ENCODE assay signal across 11 mouse cellular contexts in genomic region chr16:57336770-57337423, GRCm38 (mm10). TPM values are rescaled to one million over a fixed set of nuclear protein-coding genes. Genes with fewer than 3 reads are reported as not detected.
DNase-seq lines count a peak whose midpoint lies in the region; ATAC-seq and TF ChIP-seq lines count a peak whose summit lies in the region.
"Had no signal": no experiment of that assay in that cellular context is flagged by ENCODE, and none has a peak within 500 bp of the region (broad histone marks: within the 10 kb centered on the region; RNA-seq: fewer than 3 reads in every experiment).

No protein-coding gene starts in this region.

- H3K4me3 ChIP-seq in heart, adult 2 months: peak overlapping the region; percentile 47

- no peak for TF ChIP-seq CTCF in heart, adult 2 months (IDR thresholded peaks at IDR 0.05)

- H3K79me2 ChIP-seq in heart, adult 2 months (replicated peaks; ENCODE audit: control insufficient read depth, insufficient read depth, low read length): no peaks in the 10 kb centered on the region; the same call in 1 of the 2 replicates

- H3K9ac ChIP-seq in heart, adult 2 months (ENCODE audit: low read depth, low read length): peak overlapping the region; percentile 59

- no peaks in the 10 kb centered on the region for H3K36me3 ChIP-seq in heart, adult 2 months (ENCODE audit: control insufficient read depth, insufficient read depth, low read length)

- intact Hi-C loops in heart, adult 2 months (cut with DNase I): no loop called here
- intact Hi-C loops in heart, postnatal 36 days (cut with DNase I): no loop called here

- ATAC-seq in granulocyte monocyte progenitor cell, adult 5-6 weeks (replicated peaks; ENCODE audit: poor library complexity, severe bottlenecking): peak; percentile 93
- peak; percentile 95 for ATAC-seq in megakaryocyte progenitor cell, adult 5-6 weeks (replicated peaks; ENCODE audit: poor library complexity)
- no peak for ATAC-seq in cerebellum, adult (ENCODE audit: insufficient number of reproducible peaks, low FRiP score, low TSS enrichment)

- peak in 1 of 2 experiments; percentile 45 for DNase-seq in heart, adult 2 months
- no peak for DNase-seq in heart, postnatal 36 days
- peak; percentile 89 for DNase-seq in A20 (ENCODE audit: low read depth, low spot score)
- no peak for DNase-seq in adrenal gland, postnatal 4 days (ENCODE audit: low spot score in 2 of 2)
- no peak for DNase-seq in gastrocnemius, postnatal 4 days (ENCODE audit: low spot score in 2 of 2)
- DNase-seq: embryo, embryonic 11 days; kidney, adult 18-20 months; right cerebral cortex, postnatal 4 days had no signal

- no peaks in the 10 kb centered on the region for H3K27me3 ChIP-seq in heart, adult 2 months (ENCODE audit: control insufficient read depth, insufficient read depth, low read length)

- peak; percentile 31; the same call in 1 of the 2 replicates for TF ChIP-seq POLR2A in heart, adult 2 months (IDR thresholded peaks at IDR 0.05; ENCODE audit: insufficient read depth, low read depth, low read length)

- no peak for TF ChIP-seq EP300 in heart, adult 2 months (IDR thresholded peaks at IDR 0.05; ENCODE audit: insufficient read depth, low read depth, low read length)

- H3K27ac ChIP-seq in heart, adult 2 months: peak overlapping the region; percentile 50; the same call in 1 of the 2 replicates

- 43% methylated on average over 11 of the region's 11 CpGs for WGBS in heart, adult 2 months

- H3K4me1 ChIP-seq in heart, adult 2 months (ENCODE audit: control insufficient read depth, insufficient read depth, low read length): no peaks in the 10 kb centered on the region; the same call in 1 of the 2 replicates

RNA-seq across cellular contexts. Expression of gene Filip1l, which starts 16.0 kb away (rescaled TPM):
- 10 to 100 TPM; 35.0 to 36.3 TPM for total RNA-seq in heart, adult 2 months (2021)
- polyA plus RNA-seq in heart, adult 2 months (2012; rRNA removed): 9.2 and 19.5 TPM in 2 replicates
- total RNA-seq in heart, postnatal 36 days (2021): 10 to 100 TPM; 35.4 to 37.8 TPM
- total RNA-seq in granulocyte monocyte progenitor cell, adult 5-6 weeks (2014; fragmentation: Nextera tagmentation): 3.7 and 6.7 TPM in 2 replicates
- total RNA-seq in granulocyte monocyte progenitor cell, adult 5-6 weeks (2017): 3.0 and 4.4 TPM in 2 replicates
- total RNA-seq in megakaryocyte progenitor cell, adult 5-6 weeks (2015): 5.2 and 6.9 TPM in 2 replicates
- 2.8 and 5.2 TPM in 2 replicates for total RNA-seq in megakaryocyte progenitor cell, adult 5-6 weeks (2017)
- 10 to 100 TPM; 22.6 to 23.5 TPM for total RNA-seq in adrenal gland, postnatal 4 days (2021)
- total RNA-seq in gastrocnemius, postnatal 4 days (2021): 10 to 100 TPM; 55.5 to 76.5 TPM

RNA-seq across cellular contexts. Expression of gene Tmem30c, which starts 44.2 kb away (rescaled TPM):
- not detected for total RNA-seq in heart, adult 2 months (2021)
- not detected in 2 replicates for polyA plus RNA-seq in heart, adult 2 months (2012; rRNA removed)
- not detected for total RNA-seq in heart, postnatal 36 days (2021)
- total RNA-seq in granulocyte monocyte progenitor cell, adult 5-6 weeks (2014; fragmentation: Nextera tagmentation): not detected in 2 replicates
- total RNA-seq in granulocyte monocyte progenitor cell, adult 5-6 weeks (2017): not detected in 2 replicates
- total RNA-seq in megakaryocyte progenitor cell, adult 5-6 weeks (2015): 0.20 TPM in 1 of 2 replicates, not detected in the other
- not detected in 2 replicates for total RNA-seq in megakaryocyte progenitor cell, adult 5-6 weeks (2017)
- total RNA-seq in adrenal gland, postnatal 4 days (2021): under 1 TPM in 1 of 2 experiments, not detected in 1; 0.36 TPM
- total RNA-seq in gastrocnemius, postnatal 4 days (2021): not detected
